ENCODE assay signal across 13 mouse cellular contexts in the genomic region with DNA sequence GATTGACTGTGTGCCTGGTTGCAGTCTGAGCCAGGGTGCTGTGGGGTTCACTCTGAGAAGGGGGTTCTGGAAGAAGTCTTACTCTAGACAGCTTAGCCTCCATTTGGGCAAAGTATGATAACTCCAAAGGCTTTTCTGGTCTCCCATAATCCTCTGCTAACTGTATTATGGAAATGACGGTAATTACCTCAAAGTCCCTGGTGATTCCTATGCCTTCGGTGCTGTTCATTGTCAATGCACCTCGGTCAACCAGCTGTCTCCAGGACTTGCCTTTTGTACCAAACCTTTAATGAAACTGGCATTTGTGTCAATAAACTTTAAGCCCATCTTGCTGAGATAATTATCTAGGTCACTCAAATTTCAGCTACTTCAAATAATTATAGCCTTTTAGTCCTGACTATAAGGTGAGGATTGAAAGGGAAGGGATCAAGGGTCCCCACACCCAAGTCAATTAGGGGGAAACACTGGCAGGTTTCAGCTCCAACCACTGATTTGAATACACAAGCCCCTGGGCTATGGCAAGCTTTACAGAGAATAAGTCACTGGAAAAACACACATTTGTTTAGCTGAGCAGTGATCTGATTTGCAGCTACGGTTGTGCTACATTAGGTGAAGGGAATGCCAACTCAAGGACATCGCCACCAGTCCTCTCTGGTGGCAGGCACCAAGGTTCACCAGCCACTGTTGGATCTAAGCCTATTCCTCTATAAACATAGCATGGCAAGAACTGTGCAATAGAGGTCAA.
DNase-seq lines count a peak whose midpoint lies in the region; ATAC-seq lines count a peak whose summit lies in the region.
"Had no signal": no experiment of that assay in that cellular context is flagged by ENCODE, and none has a peak within 500 bp of the region (broad histone marks: within the 10 kb centered on the region; RNA-seq: fewer than 3 reads in every experiment).

No protein-coding gene starts in this region.

- no peaks in the 10 kb centered on the region for H3K36me3 ChIP-seq in hindbrain, embryonic 14.5 days (replicated peaks; ENCODE audit: control insufficient read depth, insufficient read depth)
- H3K36me3 ChIP-seq in midbrain, embryonic 14.5 days (ENCODE audit: control insufficient read depth, insufficient read depth, low read length), result no peaks in the 10 kb centered on the region
- H3K36me3 ChIP-seq: embryonic facial prominence, embryonic 12.5 days; heart, embryonic 12.5 days; intestine, embryonic 15.5 days had no signal

- H3K4me2 ChIP-seq in hindbrain, embryonic 14.5 days (replicated peaks), result no peak overlapping the region
- peak overlapping the region; percentile 19; the same call in 1 of the 2 replicates for H3K4me2 ChIP-seq in midbrain, embryonic 14.5 days (ENCODE audit: low read length)
- H3K4me2 ChIP-seq: embryonic facial prominence, embryonic 12.5 days; intestine, embryonic 15.5 days had no signal

- peak; percentile 42 for DNase-seq in adrenal gland, adult 2 months
- no peak for DNase-seq in adrenal gland, postnatal 4 days (ENCODE audit: low spot score in 2 of 2)
- peak; percentile 35 for DNase-seq in adrenal gland, postnatal 36 days
- DNase-seq in hindbrain, embryonic 14.5 days (ENCODE audit: low spot score), result no peak
- peak; percentile 55 for DNase-seq in midbrain, embryonic 14.5 days
- DNase-seq in gastrocnemius, adult 8-10 months (ENCODE audit: low spot score in 2 of 2), result no peak
- no peak for DNase-seq in left cerebral cortex, postnatal 25 days (ENCODE audit: low spot score in 2 of 2)
- DNase-seq: cerebellum, adult 11 months had no signal

- 38% methylated on average over 5 of the region's 5 CpGs for WGBS in hindbrain, embryonic 14.5 days
- 36% methylated on average over 5 of the region's 5 CpGs for WGBS in midbrain, embryonic 14.5 days

- H3K4me3 ChIP-seq in hindbrain, embryonic 14.5 days (replicated peaks; ENCODE audit: low read length), result no peak overlapping the region
- H3K4me3 ChIP-seq in midbrain, embryonic 14.5 days (replicated peaks; ENCODE audit: low read depth, low read length), result no peak overlapping the region
- H3K4me3 ChIP-seq: embryonic facial prominence, embryonic 12.5 days; heart, embryonic 12.5 days; intestine, embryonic 15.5 days had no signal

- peaks cover 21% of the 10 kb centered on the region for H3K4me1 ChIP-seq in hindbrain, embryonic 14.5 days (replicated peaks; ENCODE audit: control insufficient read depth, insufficient read depth, low read length)
- peaks cover 17% of the 10 kb centered on the region for H3K4me1 ChIP-seq in midbrain, embryonic 14.5 days (ENCODE audit: control insufficient read depth, insufficient read depth, low read length)
- H3K4me1 ChIP-seq: embryonic facial prominence, embryonic 12.5 days; intestine, embryonic 15.5 days had no signal

- intact Hi-C loops in left cerebral cortex, postnatal 25 days (cut with DNase I), result no loop called here

- no peaks in the 10 kb centered on the region for H3K27me3 ChIP-seq in hindbrain, embryonic 14.5 days (ENCODE audit: control insufficient read depth, insufficient read depth, low read length)
- H3K27me3 ChIP-seq in midbrain, embryonic 14.5 days (ENCODE audit: control insufficient read depth, insufficient read depth, low read length), result no peaks in the 10 kb centered on the region
- H3K27me3 ChIP-seq: embryonic facial prominence, embryonic 12.5 days; heart, embryonic 12.5 days; intestine, embryonic 15.5 days had no signal

- no peak overlapping the region for H3K9ac ChIP-seq in hindbrain, embryonic 14.5 days
- no peak overlapping the region for H3K9ac ChIP-seq in midbrain, embryonic 14.5 days (replicated peaks; ENCODE audit: low read length)
- H3K9ac ChIP-seq: embryonic facial prominence, embryonic 12.5 days; heart, embryonic 12.5 days; intestine, embryonic 15.5 days had no signal

- no peak for ATAC-seq in hindbrain, embryonic 14.5 days (ENCODE audit: low FRiP score)
- ATAC-seq in midbrain, embryonic 14.5 days (ENCODE audit: low FRiP score, low TSS enrichment), result peak; percentile 31; the same call in 1 of the 2 replicates
- no peak for ATAC-seq in cerebellum, adult (ENCODE audit: insufficient number of reproducible peaks, low FRiP score, low TSS enrichment)
- ATAC-seq: intestine, embryonic 15.5 days had no signal

- H3K27ac ChIP-seq in hindbrain, embryonic 14.5 days, result peak overlapping the region; percentile 77
- peak overlapping the region; percentile 78 for H3K27ac ChIP-seq in midbrain, embryonic 14.5 days (replicated peaks; ENCODE audit: low read depth, low read length)
- H3K27ac ChIP-seq: embryonic facial prominence, embryonic 12.5 days; intestine, embryonic 15.5 days; stomach, postnatal 0 days had no signal

- H3K9me3 ChIP-seq in hindbrain, embryonic 14.5 days (ENCODE audit: control insufficient read depth, low read length), result no peaks in the 10 kb centered on the region
- H3K9me3 ChIP-seq in midbrain, embryonic 14.5 days (ENCODE audit: control insufficient read depth, low read length), result no peaks in the 10 kb centered on the region
- H3K9me3 ChIP-seq: embryonic facial prominence, embryonic 12.5 days; heart, embryonic 12.5 days; intestine, embryonic 15.5 days had no signal

Comparison
In these comparisons a context has a peak if more than half of its experiments do, and no peak if none do; other contexts are left out.
1. DNase-seq: peak in adrenal gland, adult 2 months (single experiment), adrenal gland, postnatal 36 days (2 of 2) and midbrain, embryonic 14.5 days (single experiment); none in adrenal gland, postnatal 4 days (0 of 2), hindbrain, embryonic 14.5 days (single experiment), gastrocnemius, adult 8-10 months (0 of 2) and left cerebral cortex, postnatal 25 days (0 of 2).